ENCODE assay signal across 32 mouse cellular contexts in the genomic region with DNA sequence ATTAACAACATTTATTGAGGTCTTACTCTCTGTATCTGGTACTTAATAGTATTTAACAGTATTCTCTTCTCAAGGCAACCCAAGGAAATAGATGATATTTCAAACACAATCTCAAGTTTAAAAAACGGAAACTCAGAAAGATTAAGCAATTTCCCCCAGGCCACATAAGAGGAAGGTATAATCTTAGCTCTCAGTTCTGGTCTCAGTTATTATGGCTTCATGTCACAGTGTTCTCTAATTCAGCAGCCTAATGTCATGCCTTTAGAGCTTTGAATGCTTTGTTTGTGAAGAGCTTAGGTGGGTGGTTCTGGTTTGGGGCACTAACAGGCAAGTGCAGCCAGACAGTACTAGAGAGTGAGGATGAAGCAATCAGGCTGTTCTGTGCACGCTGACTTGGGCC. TPM values are rescaled to one million over a fixed set of nuclear protein-coding genes. Genes with fewer than 3 reads are reported as not detected.
DNase-seq lines count a peak whose midpoint lies in the region; ATAC-seq lines count a peak whose summit lies in the region.
"Had no signal": no experiment of that assay in that cellular context is flagged by ENCODE, and none has a peak within 500 bp of the region (broad histone marks: within the 10 kb centered on the region; RNA-seq: fewer than 3 reads in every experiment).

No protein-coding gene starts in this region.

- 80% methylated on average over 2 of the region's 2 CpGs for WGBS in midbrain, embryonic 14.5 days
- WGBS in midbrain, embryonic 10.5 days: 86% methylated on average over 2 of the region's 2 CpGs
- WGBS in hindbrain, embryonic 13.5 days: 92% methylated on average over 2 of the region's 2 CpGs

- H3K27ac ChIP-seq in midbrain, embryonic 14.5 days (replicated peaks; ENCODE audit: low read depth, low read length): no peak overlapping the region
- H3K27ac ChIP-seq in midbrain, embryonic 10.5 days (replicated peaks): no peak overlapping the region
- H3K27ac ChIP-seq in hindbrain, embryonic 13.5 days: no peak overlapping the region
- H3K27ac ChIP-seq: embryonic facial prominence, embryonic 12.5 days; forebrain, embryonic 13.5 days; hindbrain, embryonic 10.5 days; hindbrain, postnatal 0 days; limb, embryonic 10.5 days; liver, embryonic 13.5 days; lung, embryonic 15.5 days; midbrain, embryonic 13.5 days; neural tube, embryonic 13.5 days had no signal

- no peak overlapping the region for H3K4me3 ChIP-seq in midbrain, embryonic 14.5 days (replicated peaks; ENCODE audit: low read depth, low read length)
- no peak overlapping the region for H3K4me3 ChIP-seq in midbrain, embryonic 10.5 days
- H3K4me3 ChIP-seq in hindbrain, embryonic 13.5 days: no peak overlapping the region
- H3K4me3 ChIP-seq: embryonic facial prominence, embryonic 12.5 days; forebrain, embryonic 13.5 days; hindbrain, embryonic 10.5 days; limb, embryonic 10.5 days; liver, embryonic 13.5 days; lung, embryonic 15.5 days; midbrain, embryonic 13.5 days; neural tube, embryonic 13.5 days had no signal

- no peak overlapping the region for H3K9ac ChIP-seq in midbrain, embryonic 14.5 days (replicated peaks; ENCODE audit: low read length)
- no peak overlapping the region for H3K9ac ChIP-seq in hindbrain, embryonic 13.5 days
- H3K9ac ChIP-seq: embryonic facial prominence, embryonic 12.5 days; forebrain, embryonic 13.5 days; liver, embryonic 13.5 days; lung, embryonic 15.5 days; midbrain, embryonic 13.5 days; neural tube, embryonic 13.5 days had no signal

- no peaks in the 10 kb centered on the region for H3K27me3 ChIP-seq in midbrain, embryonic 14.5 days (ENCODE audit: control insufficient read depth, insufficient read depth, low read length)
- no peaks in the 10 kb centered on the region for H3K27me3 ChIP-seq in midbrain, embryonic 10.5 days (ENCODE audit: low read depth, poor library complexity, severe bottlenecking)
- H3K27me3 ChIP-seq in hindbrain, embryonic 13.5 days: no peaks in the 10 kb centered on the region
- H3K27me3 ChIP-seq: embryonic facial prominence, embryonic 12.5 days; forebrain, embryonic 13.5 days; liver, embryonic 13.5 days; lung, embryonic 15.5 days; midbrain, embryonic 13.5 days; neural tube, embryonic 13.5 days had no signal

- DNase-seq in midbrain, embryonic 14.5 days: no peak
- DNase-seq in midbrain, embryonic 10.5 days (ENCODE audit: low spot score): no peak
- no peak for DNase-seq in adrenal gland, adult 2 months
- no peak for DNase-seq in gastrocnemius, adult 18-20 months (ENCODE audit: low spot score)
- DNase-seq: adrenal gland, postnatal 25 days; cerebellum, adult 11-12 months; cerebellum, postnatal 10 days; heart, adult 11 months; kidney, adult 9 months; kidney, postnatal 14 days; liver, embryonic 13.5 days; right cerebral cortex, adult 18-20 months; thymus, postnatal 25 days had no signal

- H3K4me2 ChIP-seq in midbrain, embryonic 14.5 days (ENCODE audit: low read length): no peak overlapping the region
- H3K4me2 ChIP-seq in hindbrain, embryonic 13.5 days: no peak overlapping the region
- H3K4me2 ChIP-seq: embryonic facial prominence, embryonic 12.5 days; forebrain, embryonic 13.5 days; heart, embryonic 11.5 days; liver, embryonic 13.5 days; lung, embryonic 15.5 days; midbrain, embryonic 13.5 days; neural tube, embryonic 13.5 days had no signal

- no peaks in the 10 kb centered on the region for H3K36me3 ChIP-seq in midbrain, embryonic 14.5 days (ENCODE audit: control insufficient read depth, insufficient read depth, low read length)
- no peaks in the 10 kb centered on the region for H3K36me3 ChIP-seq in midbrain, embryonic 10.5 days
- H3K36me3 ChIP-seq in hindbrain, embryonic 13.5 days: no peaks in the 10 kb centered on the region
- H3K36me3 ChIP-seq: embryonic facial prominence, embryonic 12.5 days; hindbrain, embryonic 10.5 days; limb, embryonic 10.5 days; liver, embryonic 13.5 days; lung, embryonic 15.5 days; midbrain, embryonic 13.5 days; neural tube, embryonic 13.5 days had no signal

- H3K4me1 ChIP-seq in midbrain, embryonic 14.5 days (ENCODE audit: control insufficient read depth, insufficient read depth, low read length): no peaks in the 10 kb centered on the region
- no peaks in the 10 kb centered on the region for H3K4me1 ChIP-seq in midbrain, embryonic 10.5 days
- no peaks in the 10 kb centered on the region for H3K4me1 ChIP-seq in hindbrain, embryonic 13.5 days (replicated peaks)
- H3K4me1 ChIP-seq: embryonic facial prominence, embryonic 12.5 days; forebrain, embryonic 13.5 days; hindbrain, embryonic 10.5 days; limb, embryonic 10.5 days; lung, embryonic 15.5 days; midbrain, embryonic 13.5 days; neural tube, embryonic 13.5 days had no signal

- peak; percentile 20; the same call in 1 of the 2 replicates for ATAC-seq in midbrain, embryonic 14.5 days (ENCODE audit: low FRiP score, low TSS enrichment)
- ATAC-seq in common myeloid progenitor, adult 5-6 weeks (replicated peaks; ENCODE audit: low read depth, poor library complexity, severe bottlenecking): peak; percentile 95
- ATAC-seq in megakaryocyte, adult 5-6 weeks (ENCODE audit: poor library complexity, severe bottlenecking): peak; percentile 89
- no peak for ATAC-seq in hindbrain, embryonic 13.5 days (ENCODE audit: low FRiP score)
- ATAC-seq: forebrain, embryonic 13.5 days; hindbrain, postnatal 0 days; intestine, embryonic 16.5 days; midbrain, embryonic 13.5 days had no signal

- H3K9me3 ChIP-seq in midbrain, embryonic 14.5 days (ENCODE audit: control insufficient read depth, low read length): no peaks in the 10 kb centered on the region
- H3K9me3 ChIP-seq in midbrain, embryonic 10.5 days (replicated peaks): no peaks in the 10 kb centered on the region
- no peaks in the 10 kb centered on the region for H3K9me3 ChIP-seq in hindbrain, embryonic 13.5 days
- H3K9me3 ChIP-seq: embryonic facial prominence, embryonic 12.5 days; forebrain, embryonic 13.5 days; hindbrain, embryonic 10.5 days; limb, embryonic 10.5 days; liver, embryonic 13.5 days; lung, embryonic 15.5 days; midbrain, embryonic 13.5 days; neural tube, embryonic 13.5 days had no signal

RNA-seq across cellular contexts. Expression of gene Serpinb7, which starts 9.7 kb away (rescaled TPM):
- not detected in 2 replicates for polyA plus RNA-seq in midbrain, embryonic 14.5 days (2014; fragmentation: Nextera tagmentation; extraction: Ambion mirVana)
- polyA plus RNA-seq in midbrain, embryonic 10.5 days (2016; fragmentation: Nextera tagmentation; extraction: Ambion mirVana): not detected in 2 replicates
- total RNA-seq in common myeloid progenitor, adult 5-6 weeks (2017): not detected in 2 replicates
- not detected in 2 replicates for total RNA-seq in megakaryocyte, adult 5-6 weeks (2015)
- not detected in 2 replicates for total RNA-seq in megakaryocyte, adult 5-6 weeks (2017)
- not detected for total RNA-seq in adrenal gland, adult 2 months (2021)
- not detected in 2 replicates for polyA plus RNA-seq in adrenal gland, adult 2 months (2012; rRNA removed)
- under 1 TPM in 1 of 2 experiments, not detected in 1; 0.85 TPM for total RNA-seq in gastrocnemius, adult 18-20 months (2021)
- not detected in 2 replicates for polyA plus RNA-seq in hindbrain, embryonic 13.5 days (2015; fragmentation: Nextera tagmentation; extraction: Ambion mirVana)
- total RNA-seq: adrenal gland, postnatal 25 days; hindbrain, postnatal 0 days; layer of hippocampus, postnatal 14 days had no signal
- polyA plus RNA-seq: forebrain, embryonic 13.5 days; heart, embryonic 11.5 days; heart, postnatal 0 days; limb, embryonic 10.5 days; liver, embryonic 13.5 days; midbrain, embryonic 13.5 days; neural tube, embryonic 13.5 days; small intestine, adult 2 months had no signal

RNA-seq across cellular contexts. Expression of gene Serpinb11, which starts 28.8 kb away (rescaled TPM):
- polyA plus RNA-seq in midbrain, embryonic 14.5 days (2014; fragmentation: Nextera tagmentation; extraction: Ambion mirVana): not detected in 2 replicates
- not detected in 2 replicates for polyA plus RNA-seq in midbrain, embryonic 10.5 days (2016; fragmentation: Nextera tagmentation; extraction: Ambion mirVana)
- not detected in 2 replicates for total RNA-seq in common myeloid progenitor, adult 5-6 weeks (2017)
- not detected in 2 replicates for total RNA-seq in megakaryocyte, adult 5-6 weeks (2015)
- not detected in 2 replicates for total RNA-seq in megakaryocyte, adult 5-6 weeks (2017)
- not detected for total RNA-seq in adrenal gland, adult 2 months (2021)
- not detected in 2 replicates for polyA plus RNA-seq in adrenal gland, adult 2 months (2012; rRNA removed)
- total RNA-seq in gastrocnemius, adult 18-20 months (2021): not detected
- not detected in 2 replicates for polyA plus RNA-seq in hindbrain, embryonic 13.5 days (2015; fragmentation: Nextera tagmentation; extraction: Ambion mirVana)
- total RNA-seq: adrenal gland, postnatal 25 days; gastrocnemius, adult 8-10 months; hindbrain, postnatal 0 days; layer of hippocampus, adult 18-20 months; layer of hippocampus, postnatal 14 days had no signal
- polyA plus RNA-seq: embryonic facial prominence, embryonic 12.5 days; forebrain, embryonic 13.5 days; frontal cortex, adult 2 months; heart, embryonic 11.5 days; heart, postnatal 0 days; hindbrain, embryonic 10.5 days; hindbrain, postnatal 0 days; intestine, embryonic 16.5 days; limb, embryonic 10.5 days; liver, embryonic 13.5 days; midbrain, embryonic 13.5 days; neural tube, embryonic 13.5 days; small intestine, adult 2 months had no signal
